In genomic region chr19:10738811-10739210, GRCm38 (mm10) we compare ENCODE assay signal across 12 mouse cellular contexts. TPM values are rescaled to one million over a fixed set of nuclear protein-coding genes. Genes with fewer than 3 reads are reported as not detected.
DNase-seq lines count a peak whose midpoint lies in the region; ATAC-seq and TF ChIP-seq lines count a peak whose summit lies in the region.
"Had no signal": no experiment of that assay in that cellular context is flagged by ENCODE, and none has a peak within 500 bp of the region (broad histone marks: within the 10 kb centered on the region; RNA-seq: fewer than 3 reads in every experiment).

TSS of gene Cd5 (minus strand) at chr19:10739002.

- peak within 1 kb of the TSS; percentile 18 for H3K4me3 ChIP-seq in bone marrow, adult 2 months (replicated peaks; ENCODE audit: control insufficient read depth, low read depth, low read length)
- H3K4me3 ChIP-seq in thymus, adult 2 months (ENCODE audit: control insufficient read depth, insufficient read depth, low read length): peak within 1 kb of the TSS; percentile 72
- no peak within 1 kb of the TSS for H3K4me3 ChIP-seq in gastrocnemius, adult 2 months
- H3K4me3 ChIP-seq: limb, embryonic 15.5 days; midbrain, embryonic 12.5 days had no signal

- no peak for TF ChIP-seq CTCF in bone marrow, adult 2 months (IDR thresholded peaks at IDR 0.05; ENCODE audit: control insufficient read depth, insufficient read depth, low read length)
- TF ChIP-seq CTCF in thymus, adult 2 months (IDR thresholded peaks at IDR 0.05; ENCODE audit: borderline replicate concordance, control insufficient read depth, extremely low read depth, insufficient read depth, low read length, poor library complexity): no peak
- TF ChIP-seq CTCF in gastrocnemius, adult 2 months (IDR thresholded peaks at IDR 0.05): no peak

- DNase-seq in monocyte, adult 2 months (ENCODE audit: low read depth in 1 of 2, low spot score in 2 of 2): peak; percentile 56 to 63
- peak; percentile 83 for DNase-seq in thymus, adult 2 months
- no peak for DNase-seq in kidney, adult 8-10 months
- no peak for DNase-seq in gastrocnemius, adult 2 months
- no peak for DNase-seq in urinary bladder, adult 2 months (ENCODE audit: low spot score)
- DNase-seq: gastrocnemius, postnatal 10 days; heart, postnatal 14 days; kidney, adult 11 months had no signal

- peak within 1 kb of the TSS; percentile 40 for H3K27ac ChIP-seq in bone marrow, adult 2 months (ENCODE audit: control insufficient read depth, insufficient read depth, low read depth, low read length, poor library complexity)
- H3K27ac ChIP-seq in thymus, adult 2 months (ENCODE audit: control insufficient read depth, insufficient read depth, low read length): peak within 1 kb of the TSS; percentile 94
- H3K27ac ChIP-seq in gastrocnemius, adult 2 months: no peak within 1 kb of the TSS
- H3K27ac ChIP-seq: limb, embryonic 15.5 days; midbrain, embryonic 12.5 days had no signal

- intact Hi-C loops in gastrocnemius, adult 2 months (cut with DNase I): no loop called here

- ATAC-seq in CD4-positive, CD25-positive, alpha-beta regulatory T cell, adult 4 months: peak; percentile 72

- peaks cover 8% of the 10 kb centered on the region for H3K4me1 ChIP-seq in bone marrow, adult 2 months (ENCODE audit: control insufficient read depth, insufficient read depth, low read length)
- H3K4me1 ChIP-seq in thymus, adult 2 months (replicated peaks; ENCODE audit: control insufficient read depth, insufficient read depth, low read length): peaks cover 71% of the 10 kb centered on the region
- H3K4me1 ChIP-seq: midbrain, embryonic 12.5 days had no signal

- no peaks in the 10 kb centered on the region for H3K27me3 ChIP-seq in thymus, adult 2 months (ENCODE audit: control insufficient read depth, insufficient read depth, low read length)
- H3K27me3 ChIP-seq: limb, embryonic 15.5 days; midbrain, embryonic 12.5 days had no signal

- 16% methylated on average over 4 of the region's 4 CpGs for WGBS in bone marrow, adult 2 months
- WGBS in thymus, adult 2 months: 4% methylated on average over 4 of the region's 4 CpGs

- peaks cover 21% of the 10 kb centered on the region; the same call in 1 of the 2 replicates for H3K36me3 ChIP-seq in thymus, adult 2 months (ENCODE audit: control insufficient read depth, insufficient read depth, low read length)
- H3K36me3 ChIP-seq: limb, embryonic 15.5 days; midbrain, embryonic 12.5 days had no signal

- no peak for TF ChIP-seq POLR2A in bone marrow, adult 2 months (IDR thresholded peaks at IDR 0.05; ENCODE audit: borderline replicate concordance, control insufficient read depth, low read depth, low read length)
- peak; percentile 56; the same call in 1 of the 2 replicates for TF ChIP-seq POLR2A in thymus, adult 2 months (IDR thresholded peaks at IDR 0.05; ENCODE audit: control insufficient read depth, extremely low read depth, insufficient read depth, low read length, poor library complexity)

RNA-seq across cellular contexts. Expression of gene Cd5, which starts in this region (rescaled TPM):
- 100 to 1,000 TPM; 449 to 646 TPM for polyA plus RNA-seq in CD4-positive, CD25-positive, alpha-beta regulatory T cell, adult 4 months (2017; shearing (Covaris generic))
- polyA plus RNA-seq in bone marrow, adult 2 months (2011; ENCODE audit: insufficient read depth, insufficient read length, low replicate concordance, missing spikeins): 1.1 and 2.2 TPM in 2 replicates
- 250 and 282 TPM in 2 replicates for polyA plus RNA-seq in thymus, adult 2 months (2012; rRNA removed)
- total RNA-seq in gastrocnemius, adult 2 months (2021): not detected
- 0.50 and 0.65 TPM in 2 replicates for polyA plus RNA-seq in urinary bladder, adult 2 months (2012; rRNA removed)

Comparison
In these comparisons a context has a peak if more than half of its experiments do, and no peak if none do; other contexts are left out.
1. RNA of gene Cd5 (polyA plus RNA-seq): 449 to 646 TPM in CD4-positive, CD25-positive, alpha-beta regulatory T cell, adult 4 months and 250 to 282 TPM in thymus, adult 2 months; 1.1 to 2.2 TPM in bone marrow, adult 2 months and 0.50 to 0.65 TPM in urinary bladder, adult 2 months; every median in the first group is over 10 times any median in the second.
2. DNase-seq: peak in monocyte, adult 2 months (2 of 2) and thymus, adult 2 months (single experiment); none in kidney, adult 8-10 months (0 of 2), gastrocnemius, adult 2 months (single experiment) and urinary bladder, adult 2 months (single experiment).